Mouse (Mus musculus) adrenal gland (tissue): ENCODE data around the gene Glp2r.

Experiments used
- intact Hi-C: fragments of 180-260 bp; cut with DNase I; formaldehyde crosslinking; loops from one replicate; pipeline ENCODE4 v1.15.1; 2025

Gene Glp2r

GRCm38 (mm10) chr11:67642421-67642820 is 128.5 kb downstream of the Glp2r start:
- intact Hi-C loops: loop anchor here (5.0 to 10.0 kb wide), 2 partner anchors 105 to 188 kb away; partner anchors contain the start of gene Gas7

GRCm38 (mm10) chr11:67640299-67640698 is 130.7 kb downstream of the Glp2r start:
- intact Hi-C loops: loop anchor here (5.0 to 10.0 kb wide), 2 partner anchors 103 to 185 kb away; partner anchors contain the start of gene Gas7

- intact Hi-C loops: loop anchor here (5.0 kb wide), 1 partner anchor 51 kb away; no protein-coding TSS in a partner anchor
These were observed 132.6 kb downstream of the Glp2r start for GRCm38 (mm10) chr11:67638401-67638800.

GRCm38 (mm10) chr11:67636905-67637586 is 133.9 kb downstream of the Glp2r start:
- intact Hi-C loops: loop anchor here (5.0 kb wide), 1 partner anchor 50 kb away; no protein-coding TSS in a partner anchor

GRCm38 (mm10) chr11:67636201-67636600 is 134.8 kb downstream of the Glp2r start:
- intact Hi-C loops: loop anchor here (5.0 kb wide), 1 partner anchor 49 kb away; no protein-coding TSS in a partner anchor

- intact Hi-C loops: no loop called here
These were observed 137.2 kb downstream of the Glp2r start for GRCm38 (mm10) chr11:67633620-67634229.

GRCm38 (mm10) chr11:67632906-67633305 is 138.0 kb downstream of the Glp2r start:
- intact Hi-C loops: no loop called here

- intact Hi-C loops: loop anchor here (5.0 kb wide), 1 partner anchor 36 kb away; no protein-coding TSS in a partner anchor
These were observed 142.4 kb downstream of the Glp2r start for GRCm38 (mm10) chr11:67628522-67628921.

- intact Hi-C loops: loop anchor here (5.0 kb wide), 1 partner anchor 35 kb away; no protein-coding TSS in a partner anchor
These were observed 143.8 kb downstream of the Glp2r start for GRCm38 (mm10) chr11:67627179-67627578.

GRCm38 (mm10) chr11:67622340-67622739 is 148.6 kb downstream of the Glp2r start:
- intact Hi-C loops: no loop called here

- intact Hi-C loops: no loop called here
These were observed 154.3 kb downstream of the Glp2r start for GRCm38 (mm10) chr11:67616557-67617239.

GRCm38 (mm10) chr11:67612158-67612839 is 158.7 kb downstream of the Glp2r start:
- intact Hi-C loops: no loop called here
